Mouse (Mus musculus) splenic B cell, adult 2 months (primary cell): Measurements from ENCODE around the gene Tmx4.
"Not testable (repeated sequence)": the region's sequence is repeated elsewhere in the genome, so short reads cannot be mapped to it uniquely, and the experiment has no call there.

ENCODE experiments used
- DNase-seq: peaks from one replicate; pipeline ENCODE4 v3.0.0-alpha.2; 2011; ENCODE audit warnings: low read depth, low spot score
- H3K27me3 ChIP-seq: 2 replicates; pipeline ENCODE4 v1.6.1; 2012; ENCODE audit warnings: mild to moderate bottlenecking, low read length, moderate library complexity, mixed read lengths; ENCODE audit not compliant: control insufficient read depth, poor library complexity, insufficient read depth, severe bottlenecking
- H3K36me3 ChIP-seq: 2 replicates; pipeline ENCODE4 v1.6.1; 2012; ENCODE audit warnings: mild to moderate bottlenecking, low read length, moderate library complexity, mixed read lengths; ENCODE audit not compliant: control insufficient read depth, poor library complexity, insufficient read depth, severe bottlenecking

Gene Tmx4

GRCm38 (mm10) chr2:134642377-134642776 is 1.6 kb downstream of the Tmx4 start:
- no peak for DNase-seq

DNA sequence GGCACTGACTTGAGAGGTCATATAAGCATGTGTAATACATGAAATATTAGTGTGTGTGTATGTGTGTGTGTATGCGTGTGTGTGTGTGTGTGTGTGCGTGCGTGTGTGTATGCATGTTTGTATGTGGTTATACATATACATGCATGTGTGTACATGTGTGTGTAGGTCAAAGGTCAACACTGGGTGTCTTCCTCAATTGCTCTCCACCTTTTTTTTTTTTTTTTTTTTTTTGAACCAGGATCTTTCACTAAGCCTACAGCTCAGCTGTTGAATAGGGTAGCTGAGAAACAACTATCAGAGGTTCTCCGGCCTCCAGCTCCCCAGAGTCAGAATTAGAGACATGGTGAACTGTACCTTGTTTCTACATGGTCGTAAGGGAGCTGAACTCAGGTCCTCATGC is 2.6 kb downstream of the Tmx4 start:
- Histone ChIP-seq H3K36me3 (0 out of 2 replicates have a peak, but pooled peaks cover 2% of the 10 kb centered on the region), H3K27me3 (no peaks in the 10 kb centered on the region)
- no peak for DNase-seq

More at GRCm38 (mm10) chr2:134642377-134642776, 1.6 kb downstream of the Tmx4 start:
- Histone ChIP-seq H3K27me3 (no peaks in the 10 kb centered on the region), H3K36me3 (0 out of 2 replicates have a peak, but pooled peaks cover 2% of the 10 kb centered on the region)

DNA sequence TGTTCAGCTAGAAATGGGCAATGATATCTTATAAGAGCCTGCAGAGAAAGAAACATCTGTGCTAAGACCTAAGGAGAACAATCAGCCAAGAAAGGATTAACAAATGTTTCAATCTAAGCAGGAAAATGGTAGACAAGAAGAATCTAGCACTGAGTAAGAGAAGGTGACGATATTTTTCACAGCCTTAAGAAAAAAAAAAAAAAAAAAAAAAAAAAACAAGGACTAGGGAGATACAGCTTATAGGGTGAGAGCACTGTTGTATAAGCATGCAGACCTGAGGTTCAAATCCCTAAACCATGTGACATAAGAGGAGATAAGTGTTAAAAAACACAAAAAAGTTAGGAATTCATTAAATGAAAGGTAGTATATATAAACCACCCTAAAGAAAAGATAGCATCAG is 3.5 kb downstream of the Tmx4 start:
- H3K36me3 ChIP-seq, result 0 out of 2 replicates have a peak, but pooled peaks cover 2% of the 10 kb centered on the region
- no peaks in the 10 kb centered on the region for H3K27me3 ChIP-seq
- DNase-seq, result no peak

- not testable (repeated sequence) for DNase-seq, H3K27me3 ChIP-seq, H3K36me3 ChIP-seq
These were observed 15.4 kb downstream of the Tmx4 start for GRCm38 (mm10) chr2:134628541-134628940.

DNA sequence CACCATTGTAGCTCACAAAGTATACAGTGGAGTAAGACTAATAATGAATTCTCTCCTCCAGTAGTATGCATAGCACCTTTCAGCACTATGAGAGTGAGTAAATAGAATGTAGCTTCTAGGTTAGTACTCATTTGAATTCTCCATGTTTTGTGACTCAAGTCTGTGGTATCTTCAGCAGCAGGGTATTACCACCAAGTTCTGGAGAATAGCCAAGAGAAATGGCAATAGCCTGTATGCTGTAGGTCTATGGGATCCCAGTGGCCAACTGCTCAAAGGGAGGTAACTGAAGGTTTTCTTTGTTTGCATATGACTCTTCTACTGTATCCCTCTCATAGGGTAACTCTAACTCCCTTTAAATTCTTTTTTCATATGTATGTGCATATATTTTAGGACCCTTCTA is 39.0 kb downstream of the Tmx4 start:
- no peak for DNase-seq
- no peaks in the 10 kb centered on the region for H3K36me3 ChIP-seq
- no peaks in the 10 kb centered on the region for H3K27me3 ChIP-seq

GRCm38 (mm10) chr2:134591081-134591694 is 52.8 kb downstream of the Tmx4 start:
- H3K36me3 ChIP-seq, result no peaks in the 10 kb centered on the region
- no peak for DNase-seq
- H3K27me3 ChIP-seq, result no peaks in the 10 kb centered on the region

DNA sequence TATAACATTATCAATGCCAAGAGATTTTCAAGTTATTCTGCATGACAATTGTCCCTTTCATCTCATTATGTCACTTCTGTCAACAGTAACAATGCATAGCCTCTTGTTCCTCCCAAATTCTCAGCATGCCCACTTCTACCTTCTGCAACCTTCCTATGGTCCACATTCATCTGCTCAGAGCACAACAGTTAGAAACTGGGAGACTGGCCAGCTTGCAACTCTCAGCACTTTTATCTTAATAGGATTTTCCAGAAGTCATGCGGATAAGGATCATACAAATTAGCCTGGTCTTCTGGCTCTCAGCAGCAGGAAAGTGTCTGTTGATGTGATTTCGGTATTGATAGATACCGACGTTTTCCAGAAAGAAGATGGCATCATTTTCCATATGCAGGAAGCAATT is 58.7 kb downstream of the Tmx4 start:
- no peak for DNase-seq
- Histone ChIP-seq H3K27me3 (no peaks in the 10 kb centered on the region), H3K36me3 (no peaks in the 10 kb centered on the region)

GRCm38 (mm10) chr2:134559422-134559821 is 84.5 kb downstream of the Tmx4 start:
- Histone ChIP-seq H3K36me3 (no peaks in the 10 kb centered on the region), H3K27me3 (no peaks in the 10 kb centered on the region)
- DNase-seq, result no peak

DNA sequence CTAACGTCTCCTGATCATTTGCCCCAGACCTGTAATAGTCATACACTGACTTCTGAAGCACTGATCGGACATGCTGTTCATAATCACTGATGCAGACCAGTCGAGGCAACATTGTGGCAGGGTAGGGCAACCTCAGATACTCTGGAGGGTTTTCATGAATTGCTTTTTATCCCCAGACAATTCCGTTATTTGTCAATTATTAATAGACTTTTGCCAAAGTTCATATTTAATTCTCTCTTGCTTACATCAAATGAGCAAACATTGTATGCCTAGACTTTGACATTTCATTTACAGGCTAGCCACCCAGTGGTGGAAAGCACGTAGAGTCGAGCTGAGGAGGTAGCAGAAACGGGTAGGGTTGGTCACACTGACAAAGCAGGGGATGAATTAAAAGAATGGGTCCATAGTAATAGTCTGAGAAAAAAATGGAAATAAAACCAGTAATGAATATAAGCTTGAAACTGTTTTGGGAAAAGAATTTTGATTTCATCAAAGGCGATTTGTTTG is 89.7 kb downstream of the Tmx4 start, which contains the start of gene Hao1:
Hao1 (minus strand) TSS at position 148 of the 507 bp plus-strand sequence.
- Histone ChIP-seq H3K27me3 (no peaks in the 10 kb centered on the region), H3K36me3 (no peaks in the 10 kb centered on the region)
- DNase-seq, result no peak

GRCm38 (mm10) chr2:134552358-134552757 is 91.6 kb downstream of the Tmx4 start:
- H3K27me3 ChIP-seq, result no peaks in the 10 kb centered on the region
- H3K36me3 ChIP-seq, result no peaks in the 10 kb centered on the region
- no peak for DNase-seq

- Histone ChIP-seq H3K27me3 (no peaks in the 10 kb centered on the region), H3K36me3 (no peaks in the 10 kb centered on the region)
- peak; percentile 61 for DNase-seq
These were observed 94.2 kb downstream of the Tmx4 start for GRCm38 (mm10) chr2:134549770-134550169.

GRCm38 (mm10) chr2:134545116-134545515 is 98.8 kb downstream of the Tmx4 start:
- no peaks in the 10 kb centered on the region for H3K36me3 ChIP-seq
- no peak for DNase-seq
- no peaks in the 10 kb centered on the region for H3K27me3 ChIP-seq

GRCm38 (mm10) chr2:134544321-134545065 is 99.5 kb downstream of the Tmx4 start:
- no peak for DNase-seq
- H3K36me3 ChIP-seq, result no peaks in the 10 kb centered on the region
- no peaks in the 10 kb centered on the region for H3K27me3 ChIP-seq
